In the genomic region with DNA sequence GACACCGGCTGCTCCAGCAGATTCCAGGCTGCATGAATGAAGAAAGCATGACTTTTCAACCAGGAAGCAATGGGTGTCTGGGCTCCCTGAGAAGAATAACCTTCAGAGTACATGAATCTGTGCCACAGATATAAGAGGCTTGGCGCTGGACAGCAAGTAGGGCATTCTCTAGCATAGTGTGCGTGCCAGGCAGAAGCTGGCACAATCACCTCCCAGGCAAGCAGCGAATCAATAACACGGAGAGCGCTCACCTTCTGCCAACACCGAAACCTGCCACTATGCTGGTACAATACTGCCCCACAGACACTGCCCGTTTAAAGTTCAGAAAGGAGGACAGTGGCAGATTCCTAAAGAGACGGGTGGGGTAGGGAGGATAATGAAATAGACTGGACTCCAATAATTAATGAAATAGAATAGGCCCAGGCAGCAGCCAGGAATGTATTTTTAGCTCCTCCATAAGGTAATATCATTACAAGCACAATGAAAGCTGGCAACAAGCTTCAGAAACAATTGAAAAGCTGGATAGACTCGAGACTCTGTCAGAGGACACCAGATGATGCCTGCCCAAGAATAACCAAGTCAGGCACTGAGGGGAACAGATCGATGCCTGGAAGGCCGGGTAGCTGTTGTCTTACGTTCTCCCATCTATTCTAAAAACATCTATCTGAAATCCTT, we compare ENCODE assay signal across 14 mouse cellular contexts. TPM values are rescaled to one million over a fixed set of nuclear protein-coding genes. Genes with fewer than 3 reads are reported as not detected.
DNase-seq lines count a peak whose midpoint lies in the region; TF ChIP-seq lines count a peak whose summit lies in the region.
"Had no signal": no experiment of that assay in that cellular context is flagged by ENCODE, and none has a peak within 500 bp of the region (broad histone marks: within the 10 kb centered on the region; RNA-seq: fewer than 3 reads in every experiment).

No protein-coding gene starts in this region.

- no peak for TF ChIP-seq CTCF in layer of hippocampus, adult 2 months (conservative IDR thresholded peaks at IDR 0.05)

- H3K4me3 ChIP-seq in layer of hippocampus, adult 2 months = no peak overlapping the region
- H3K4me3 ChIP-seq: embryonic facial prominence, embryonic 10.5 days; erythroblast, embryonic 14.5 days; forebrain, embryonic 15.5 days; liver, embryonic 12.5 days had no signal

- H3K27ac ChIP-seq in layer of hippocampus, adult 2 months = peak overlapping the region; percentile 59; the same call in 1 of the 2 replicates
- H3K27ac ChIP-seq: embryonic facial prominence, embryonic 10.5 days; forebrain, embryonic 15.5 days; liver, embryonic 12.5 days had no signal

- intact Hi-C loops in heart, postnatal 14 days (cut with DNase I) = no loop called here

- no peak for DNase-seq in layer of hippocampus, adult 2 months (ENCODE audit: low spot score in 2 of 2)
- DNase-seq in layer of hippocampus, adult 18-20 months (ENCODE audit: low spot score in 2 of 2) = no peak
- DNase-seq in cerebellum, adult 11 months = peak; percentile 64
- DNase-seq in cerebellum, adult 9-11 months = peak; percentile 85
- DNase-seq in heart, postnatal 14 days = peak; percentile 30 to 59
- DNase-seq in layer of hippocampus, adult 9-11 months = no peak
- no peak for DNase-seq in thymus, postnatal 36 days
- DNase-seq: adrenal gland, postnatal 14 days; gastrocnemius, postnatal 10 days; kidney, adult 9 months had no signal

RNA-seq across cellular contexts. Expression of a gene that starts 59.6 kb away (rescaled TPM):
- total RNA-seq in layer of hippocampus, adult 2 months (2021) = 10 to 100 TPM; 46.9 TPM
- 10 to 100 TPM; 52.0 to 55.6 TPM for total RNA-seq in layer of hippocampus, adult 18-20 months (2021)
- 10 to 100 TPM; 25.7 to 28.7 TPM for total RNA-seq in heart, postnatal 14 days (2021)

Comparison
In these comparisons a context has a peak if more than half of its experiments do, and no peak if none do; other contexts are left out.
1. DNase-seq: peak in cerebellum, adult 11 months (single experiment), cerebellum, adult 9-11 months (single experiment) and heart, postnatal 14 days (2 of 2); none in layer of hippocampus, adult 2 months (0 of 2), layer of hippocampus, adult 18-20 months (0 of 2), layer of hippocampus, adult 9-11 months (single experiment) and thymus, postnatal 36 days (0 of 2).